Mouse (Mus musculus): ENCODE measurements around the gene Mark1. TPM values are rescaled to one million over a fixed set of nuclear protein-coding genes. Genes with fewer than 3 reads are reported as not detected.
A peak's percentile ranks its signal among the peaks of the same experiment; 100 is the strongest.

The Mark1 gene
- polyA plus RNA-seq, 1 experiment from 2014 or later, result 5.5 TPM

DNA sequence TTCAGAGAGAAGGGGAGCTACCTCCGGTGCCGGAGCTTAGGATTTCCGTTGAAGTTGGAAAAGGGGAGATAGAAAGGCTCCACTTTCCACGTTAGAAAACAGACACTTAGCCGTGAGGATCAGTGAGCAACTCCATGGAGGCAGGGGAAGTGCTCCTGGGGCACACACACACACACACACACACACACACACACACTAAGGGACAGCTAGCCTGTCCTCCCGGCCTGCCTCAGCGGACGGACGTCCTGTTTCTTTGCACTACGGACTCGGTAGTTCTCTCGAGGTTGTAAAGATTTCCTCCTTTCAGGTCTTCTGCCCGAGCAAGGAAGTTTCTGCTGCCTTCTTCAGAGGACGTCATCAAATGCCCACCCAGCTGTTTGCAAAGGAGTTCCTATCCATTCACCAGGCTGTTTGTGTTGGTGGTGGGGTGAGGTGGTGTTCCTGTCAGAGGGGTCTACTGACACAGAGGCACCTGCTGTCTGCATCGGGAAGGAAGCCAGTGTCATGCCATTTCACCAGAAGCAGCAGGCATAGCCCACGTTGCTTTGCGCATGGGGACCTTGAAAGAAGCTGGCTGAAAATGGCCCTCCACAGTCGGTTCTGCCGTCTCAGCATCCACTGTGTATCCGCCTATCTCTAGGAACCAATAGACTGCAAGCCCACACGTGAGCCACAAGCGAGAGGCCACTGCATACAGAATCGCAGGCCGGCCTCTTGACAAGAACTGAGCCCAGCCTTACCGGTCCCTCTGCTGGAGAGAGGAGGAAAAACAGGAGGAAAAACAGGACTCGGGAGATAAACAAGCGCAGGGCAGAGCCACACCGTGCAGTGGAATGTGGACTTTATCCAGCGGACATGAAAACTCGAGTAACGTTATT, 147.4 kb downstream of the Mark1 start:
- Histone ChIP-seq H3K4me2 (ENCODE audit: low read depth, low read length, severe bottlenecking) (peak overlapping the region; percentile 26; the same call in 1 of the 2 replicates), H3K9me3 (ENCODE audit: control insufficient read depth, low read length) (no peaks in the 10 kb centered on the region), H3K36me3 (ENCODE audit: control insufficient read depth, insufficient read depth, low read length) (no peaks in the 10 kb centered on the region), H3K27me3 (ENCODE audit: control insufficient read depth, insufficient read depth, low read length) (peaks cover 4% of the 10 kb centered on the region), H3K4me3 (ENCODE audit: low read depth, low read length) (no peak overlapping the region; the same call in 1 of the 2 replicates), H3K9ac (ENCODE audit: low read length) (no peak overlapping the region), H3K4me1 (replicated peaks; ENCODE audit: control insufficient read depth, insufficient read depth, low read length) (peaks cover 5% of the 10 kb centered on the region; the same call in 1 of the 2 replicates), H3K27ac (ENCODE audit: low read depth, low read length) (no peak overlapping the region)
- DNase-seq (ENCODE audit: low spot score) (peak; percentile 87), ATAC-seq (replicated peaks; ENCODE audit: low FRiP score) (peak; percentile 81)
- 17% methylated on average over 31 of the region's 31 CpGs for WGBS

DNA sequence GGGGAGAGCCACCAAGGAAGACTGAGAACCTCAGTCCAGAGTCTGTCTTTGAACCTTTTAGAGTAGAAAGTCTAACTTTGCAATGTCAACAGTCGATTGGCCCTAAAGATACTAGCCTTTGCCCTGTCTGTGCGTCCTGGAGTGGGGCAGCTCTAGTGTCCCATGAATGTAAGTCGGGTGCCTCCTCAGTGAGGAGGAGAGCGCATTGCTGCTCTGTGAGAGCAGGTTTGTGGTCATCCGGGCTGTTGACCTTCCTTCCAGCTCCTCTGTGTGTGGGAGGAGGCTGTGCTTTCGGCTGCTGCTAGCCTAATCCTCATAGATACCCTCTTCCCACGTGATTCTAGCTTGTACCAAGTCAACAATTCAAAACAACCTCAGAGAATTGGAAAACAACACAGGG, 148.2 kb downstream of the Mark1 start:
- no peaks in the 10 kb centered on the region for H3K9me3 ChIP-seq (ENCODE audit: control insufficient read depth, low read length)
- H3K9ac ChIP-seq (ENCODE audit: low read length), result no peak overlapping the region
- peaks cover 7% of the 10 kb centered on the region for H3K27me3 ChIP-seq (ENCODE audit: control insufficient read depth, insufficient read depth, low read length)
- no peak overlapping the region for H3K27ac ChIP-seq (ENCODE audit: low read depth, low read length)
- H3K36me3 ChIP-seq (ENCODE audit: control insufficient read depth, insufficient read depth, low read length), result no peaks in the 10 kb centered on the region
- DNase-seq (ENCODE audit: low spot score) (no peak), ATAC-seq (replicated peaks; ENCODE audit: low FRiP score) (no peak)
- peaks cover 5% of the 10 kb centered on the region for H3K4me1 ChIP-seq (replicated peaks; ENCODE audit: control insufficient read depth, insufficient read depth, low read length)
- H3K4me2 ChIP-seq (ENCODE audit: low read depth, low read length, severe bottlenecking), result no peak overlapping the region
- no peak overlapping the region for H3K4me3 ChIP-seq (ENCODE audit: low read depth, low read length)
- WGBS, result 44% methylated on average over 7 of the region's 7 CpGs

DNA sequence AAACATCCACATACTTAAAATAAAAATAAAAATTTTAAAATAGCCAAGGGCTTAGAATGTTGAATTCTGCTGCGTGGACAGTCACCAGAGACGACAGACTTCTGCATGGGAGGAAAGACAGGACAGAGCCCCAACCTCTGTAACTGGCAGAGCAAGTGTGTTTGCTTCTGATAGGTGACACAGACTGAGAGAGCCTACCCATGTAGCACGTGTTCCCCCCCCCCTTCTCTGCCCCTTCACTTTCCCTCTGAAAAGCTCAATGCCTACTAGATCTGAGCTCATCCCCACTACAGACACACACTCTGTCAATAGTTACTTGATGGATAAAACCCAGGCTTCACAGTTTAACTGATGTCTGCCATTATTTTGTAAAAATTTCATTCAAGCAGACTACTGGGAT, 152.4 kb downstream of the Mark1 start:
- Histone ChIP-seq H3K4me2 (ENCODE audit: low read depth, low read length, severe bottlenecking) (no peak overlapping the region), H3K36me3 (ENCODE audit: control insufficient read depth, insufficient read depth, low read length) (no peaks in the 10 kb centered on the region), H3K27me3 (ENCODE audit: control insufficient read depth, insufficient read depth, low read length) (peaks cover 5% of the 10 kb centered on the region), H3K9me3 (ENCODE audit: control insufficient read depth, low read length) (no peaks in the 10 kb centered on the region), H3K9ac (ENCODE audit: low read length) (no peak overlapping the region), H3K27ac (ENCODE audit: low read depth, low read length) (no peak overlapping the region), H3K4me3 (ENCODE audit: low read depth, low read length) (no peak overlapping the region), H3K4me1 (replicated peaks; ENCODE audit: control insufficient read depth, insufficient read depth, low read length) (peaks cover 7% of the 10 kb centered on the region)
- 62% methylated on average over 3 of the region's 3 CpGs for WGBS
- DNase-seq (ENCODE audit: low spot score) (no peak), ATAC-seq (replicated peaks; ENCODE audit: low FRiP score) (no peak)

Other genes with a start within 250 kb of the Mark1 start
- 0.15 TPM in 1 of 2 replicates, not detected in the other for gene Marc1, start 188.3 kb downstream of the Mark1 start, polyA plus RNA-seq (2014; fragmentation: Nextera tagmentation; extraction: Ambion mirVana)
- 89.7 and 96.4 TPM in 2 replicates for gene Marc2, start 153.1 kb downstream of the Mark1 start, polyA plus RNA-seq (2014; fragmentation: Nextera tagmentation; extraction: Ambion mirVana)
- gene C130074G19Rik, start 116.4 kb downstream of the Mark1 start, polyA plus RNA-seq (2014; fragmentation: Nextera tagmentation; extraction: Ambion mirVana), result 0.48 and 0.53 TPM in 2 replicates
- 23.5 and 23.9 TPM in 2 replicates for gene Rab3gap2, start 204.5 kb upstream of the Mark1 start, polyA plus RNA-seq (2014; fragmentation: Nextera tagmentation; extraction: Ambion mirVana)

Measured in forebrain, embryonic 11.5 days (tissue).